Mouse (Mus musculus) heart, postnatal 10 days (tissue): Measurements from ENCODE around the gene Trim21. TPM values are rescaled to one million over a fixed set of nuclear protein-coding genes. Genes with fewer than 3 reads are reported as not detected.

Source experiments
- DNase-seq, 2 experiments: peaks; one replicate each; pipeline ENCODE4 v3.0.0; 2021
- intact Hi-C: fragments of 180-260 bp; cut with DNase I; formaldehyde crosslinking; loops from one replicate; pipeline ENCODE4 v1.15.1; 2025
- total RNA-seq, 2 experiments: library from RNA; stranded (reverse); gene quantifications; 2 replicates each; pipeline ENCODE4 v1.2.3; 2021

Gene Trim21
- total RNA-seq, 2 experiments from 2014 or later, result 5.2 to 5.7 TPM

DNA sequence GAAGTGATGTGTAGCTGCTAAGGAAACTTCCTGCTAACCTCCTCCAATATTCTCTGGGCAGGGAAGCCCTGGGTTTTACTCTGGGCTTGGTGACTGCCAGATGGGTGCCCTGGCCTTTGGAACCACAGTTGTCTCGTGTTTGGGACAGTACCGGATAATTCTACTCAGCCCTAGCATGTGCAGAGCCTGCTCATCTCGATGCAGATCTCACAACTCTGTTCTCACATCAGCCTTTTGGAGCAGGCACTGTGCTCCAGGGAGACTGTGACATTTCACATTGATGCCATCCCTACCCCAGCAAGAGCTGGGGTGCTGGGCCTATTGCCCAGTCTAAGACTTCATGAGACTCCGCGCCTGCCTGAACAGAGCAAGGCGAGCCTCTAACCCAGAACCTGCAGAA is 56.6 kb downstream of the Trim21 start:
- intact Hi-C loops, result loop anchor here (5.0 kb wide), 2 partner anchors 1364 to 1434 kb away; partner anchors contain the start of gene Olfr633
- no peak for DNase-seq

DNA sequence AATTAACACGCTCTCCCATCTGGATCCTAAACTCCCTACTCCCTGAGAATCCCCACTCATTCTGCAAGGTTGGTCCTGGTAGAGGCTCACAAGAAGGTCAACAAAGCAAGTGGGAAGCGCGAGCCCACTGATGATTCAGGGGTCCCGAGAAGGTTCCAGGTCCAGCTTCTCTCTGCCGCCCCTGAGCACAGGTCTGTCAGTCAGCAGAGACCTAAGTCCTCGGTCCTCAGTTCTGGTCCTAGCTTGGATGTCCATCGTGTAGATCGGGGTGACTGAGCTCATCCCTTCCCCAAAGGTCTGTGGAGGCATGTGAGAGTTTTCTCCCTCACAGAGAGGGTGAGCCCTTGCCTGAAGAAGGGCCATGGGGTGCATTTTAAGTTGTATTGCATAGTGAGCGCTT is 57.2 kb downstream of the Trim21 start:
- DNase-seq, result no peak
- intact Hi-C loops, result loop anchor here (5.0 kb wide), 2 partner anchors 1364 to 1434 kb away; partner anchors contain the start of gene Olfr633

Other genes with a start within 250 kb of the Trim21 start
- 10 to 100 TPM; 36.2 to 41.2 TPM for gene Rrm1, start 123.8 kb downstream of the Trim21 start, total RNA-seq
- not detected for gene Olfr543, start 83.8 kb downstream of the Trim21 start, total RNA-seq
- not detected for gene Olfr544, start 77.2 kb downstream of the Trim21 start, total RNA-seq
- gene Olfr545, start 65.9 kb downstream of the Trim21 start, total RNA-seq, result not detected
- gene Olfr547, start 30.7 kb downstream of the Trim21 start, total RNA-seq, result not detected
- gene Olfr548-ps1, start 24.6 kb downstream of the Trim21 start, total RNA-seq, result not detected
- gene Olfr549, start 15.6 kb downstream of the Trim21 start, total RNA-seq, result not detected
- gene Olfr550, start 6.0 kb upstream of the Trim21 start, total RNA-seq, result under 1 TPM in 1 of 2 experiments, not detected in 1; 0.24 TPM
- not detected for gene Olfr551, start 26.4 kb upstream of the Trim21 start, total RNA-seq
- under 1 TPM; 0.12 to 0.24 TPM for gene Olfr552, start 32.3 kb upstream of the Trim21 start, total RNA-seq
- gene Olfr553, start 52.7 kb upstream of the Trim21 start, total RNA-seq, result not detected
- gene Olfr554, start 72.9 kb upstream of the Trim21 start, total RNA-seq, result not detected
- gene Olfr555, start 93.3 kb upstream of the Trim21 start, total RNA-seq, result not detected
- not detected for gene Olfr556, start 99.4 kb upstream of the Trim21 start, total RNA-seq
- 10 to 100 TPM in 1 of 2 experiments, 1 to 10 TPM in 1; 6.9 to 10.6 TPM for gene Trim68, start 121.8 kb upstream of the Trim21 start, total RNA-seq
- gene Olfr557, start 130.4 kb upstream of the Trim21 start, total RNA-seq, result not detected
- gene Olfr558, start 136.7 kb upstream of the Trim21 start, total RNA-seq, result 1 to 10 TPM; 6.2 TPM
- gene Olfr33, start 153.6 kb upstream of the Trim21 start, total RNA-seq, result not detected
- not detected for gene Olfr559, start 162.0 kb upstream of the Trim21 start, total RNA-seq
- gene Olfr560, start 193.9 kb upstream of the Trim21 start, total RNA-seq, result under 1 TPM; 0.12 to 0.57 TPM
- gene Olfr78, start 194.0 kb upstream of the Trim21 start, total RNA-seq, result 1 to 10 TPM; 2.1 to 2.2 TPM
- gene Olfr561, start 205.7 kb upstream of the Trim21 start, total RNA-seq, result not detected
- gene Olfr564, start 238.0 kb upstream of the Trim21 start, total RNA-seq, result not detected